Mouse (Mus musculus): Measurements from ENCODE around the gene Cd22.

GRCm38 (mm10) chr7:30820131-30820530 lies 60.0 kb downstream of the Cd22 start:
- TF ChIP-seq CTCF (IDR thresholded peaks at IDR 0.05; ENCODE audit: low read depth) (no peak), EP300 (IDR thresholded peaks at IDR 0.05; ENCODE audit: low read depth) (no peak)
